Mouse (Mus musculus) testis, adult 2 months (tissue): ENCODE data around the gene Myo6.

Experiments used
- CTCF ChIP-seq: fragments of 200-500 bp; IDR thresholded peaks from 2 replicates; pipeline ENCODE4 v1.5.1; 2012; ENCODE audit warnings: low read depth, mild to moderate bottlenecking, inconsistent platforms, low read length, moderate library complexity; ENCODE audit not compliant: control insufficient read depth, insufficient read depth, insufficient replicate concordance
- POLR2A ChIP-seq: fragments of 200-500 bp; IDR thresholded peaks from 2 replicates; pipeline ENCODE4 v1.6.1; 2012; ENCODE audit warnings: low read depth, mild to moderate bottlenecking, inconsistent platforms, low read length, moderate library complexity; ENCODE audit not compliant: control insufficient read depth

DNA sequence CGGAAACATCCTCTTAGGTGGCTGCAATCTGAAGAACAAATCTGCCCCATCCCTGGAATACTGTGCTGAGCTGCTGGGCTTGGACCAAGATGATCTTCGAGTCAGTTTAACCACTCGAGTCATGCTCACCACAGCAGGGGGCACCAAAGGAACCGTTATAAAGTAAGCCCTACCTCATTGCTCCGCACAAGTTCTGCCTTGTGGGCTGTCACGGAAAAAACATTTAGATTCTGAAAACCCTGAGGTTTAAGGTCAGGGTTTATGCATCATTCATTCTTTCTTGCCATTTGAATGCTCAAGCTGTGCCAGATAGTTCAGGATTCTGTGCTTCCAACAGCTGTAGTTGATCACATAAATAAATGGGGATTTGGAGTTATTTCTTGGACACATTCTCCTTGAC lies 93.6 kb downstream of the Myo6 start:
- TF ChIP-seq CTCF (no peak), POLR2A (no peak)
